Mouse (Mus musculus): ENCODE measurements around the gene Adgrg5.

Adgrg5 gene

GRCm38 (mm10) chr8:94992534-94992933 lies 69.0 kb downstream of the Adgrg5 start:
- peak; percentile 35 for DNase-seq (ENCODE audit: low spot score)
